Mouse (Mus musculus) lung, adult 10 weeks (tissue): ENCODE measurements around the gene Gatad2b. TPM values are rescaled to one million over a fixed set of nuclear protein-coding genes. Genes with fewer than 3 reads are reported as not detected.

ENCODE experiments used
- polyA plus RNA-seq: library from polyadenylated mRNA; stranded (reverse); fragments of 350-450 nt; fragmentation: Illumina TruSeq; extraction: RNeasy Lipid Tissue Mini Kit (QIAGEN cat#74804); gene quantifications from one replicate; pipeline ENCODE4 v1.2.3, GENCODE M21; 2014; ENCODE audit warnings: low read depth, low replicate concordance; ENCODE audit not compliant: insufficient read depth

The Gatad2b gene
- 7.2 TPM for polyA plus RNA-seq

DNA sequence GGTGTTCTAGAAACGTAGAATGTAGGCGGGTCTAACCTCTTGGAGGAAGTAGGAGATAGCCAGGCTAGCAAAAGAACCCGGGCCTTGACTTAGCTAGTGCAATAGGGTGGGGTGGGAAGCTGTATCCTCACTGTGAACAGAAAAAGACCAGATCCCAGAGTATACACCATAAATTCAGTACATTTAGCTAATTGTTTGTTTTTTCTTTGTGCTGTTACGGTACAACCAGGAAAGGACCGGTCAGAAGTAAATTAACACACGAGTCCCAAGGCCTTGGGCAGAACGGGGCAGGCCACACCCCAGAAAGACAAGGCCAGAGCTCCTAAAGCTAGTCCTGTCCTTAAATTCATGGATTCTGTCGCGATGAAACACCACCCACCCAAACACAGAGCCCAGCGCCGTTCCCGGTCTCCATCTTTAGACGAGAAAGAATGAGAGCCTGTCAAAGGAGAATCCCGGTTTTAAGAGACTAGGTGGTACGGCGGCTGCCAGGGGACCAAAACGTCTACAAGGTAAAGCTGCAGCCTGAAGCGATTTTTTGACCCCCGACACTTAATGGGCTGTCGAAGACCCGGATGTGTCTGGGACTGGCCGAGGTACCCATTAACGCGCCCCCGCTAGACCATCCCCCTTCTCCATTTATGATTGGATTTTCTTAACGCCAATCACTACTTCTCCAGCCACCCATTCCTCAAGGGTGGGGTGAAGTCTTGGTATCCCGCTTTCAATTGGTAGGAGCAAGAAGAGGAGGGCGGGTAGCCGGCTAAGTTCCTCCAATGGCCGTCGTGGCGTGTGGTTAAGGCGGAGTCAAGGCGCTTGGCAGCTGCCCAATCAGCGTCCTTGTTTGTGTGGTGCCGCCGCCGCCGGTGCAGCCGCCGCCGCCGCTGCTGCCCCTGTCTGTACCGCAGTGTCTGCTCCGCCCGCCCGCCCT lies at the start of gene Gatad2b:
Gene Gatad2b, plus strand, starts transcription at position 834 of the 931 bp plus-strand sequence.

DNA sequence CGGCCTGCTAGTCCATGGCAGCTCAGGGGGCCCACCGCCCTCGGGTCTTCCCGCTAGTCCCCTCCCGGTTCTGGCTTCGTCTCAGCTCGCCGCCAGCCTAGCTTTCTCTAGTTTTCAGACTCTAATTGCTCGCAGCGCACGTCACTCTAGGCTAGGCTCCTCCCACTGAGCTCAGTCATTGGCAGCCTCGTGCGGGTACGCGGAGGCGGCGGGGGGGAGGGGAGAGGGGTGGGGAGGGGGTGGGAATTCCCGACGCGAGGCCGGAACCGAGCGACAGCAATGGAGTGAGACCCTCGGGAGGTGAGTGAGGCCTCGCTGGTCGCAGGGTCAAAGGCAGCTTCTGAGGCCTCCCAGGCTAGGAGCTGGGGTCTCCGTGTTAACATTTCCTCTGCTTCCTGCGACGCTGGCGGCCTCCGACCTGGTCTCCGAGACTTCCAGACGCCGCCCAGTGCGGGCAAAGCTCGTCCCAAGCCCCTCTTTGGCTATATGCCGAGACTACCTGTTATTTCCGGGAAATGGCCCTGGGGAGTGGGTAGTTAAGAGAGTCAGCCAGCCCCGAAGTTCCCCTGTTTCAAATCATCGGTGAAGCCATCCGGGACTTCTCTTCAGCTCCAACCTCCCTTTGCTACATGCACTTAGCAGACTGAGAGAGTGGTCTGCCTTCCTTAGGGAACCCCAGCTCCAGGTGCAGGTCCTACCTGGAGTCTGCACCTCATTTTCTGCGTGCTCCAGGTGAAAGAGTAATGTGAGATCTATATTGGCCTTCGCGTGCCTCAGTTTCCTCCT lies 44.8 kb upstream of the Gatad2b start, which contains the start of gene Slc39a1:
Gene Slc39a1, plus strand, starts transcription at position 213 of the 786 bp plus-strand sequence.

DNA sequence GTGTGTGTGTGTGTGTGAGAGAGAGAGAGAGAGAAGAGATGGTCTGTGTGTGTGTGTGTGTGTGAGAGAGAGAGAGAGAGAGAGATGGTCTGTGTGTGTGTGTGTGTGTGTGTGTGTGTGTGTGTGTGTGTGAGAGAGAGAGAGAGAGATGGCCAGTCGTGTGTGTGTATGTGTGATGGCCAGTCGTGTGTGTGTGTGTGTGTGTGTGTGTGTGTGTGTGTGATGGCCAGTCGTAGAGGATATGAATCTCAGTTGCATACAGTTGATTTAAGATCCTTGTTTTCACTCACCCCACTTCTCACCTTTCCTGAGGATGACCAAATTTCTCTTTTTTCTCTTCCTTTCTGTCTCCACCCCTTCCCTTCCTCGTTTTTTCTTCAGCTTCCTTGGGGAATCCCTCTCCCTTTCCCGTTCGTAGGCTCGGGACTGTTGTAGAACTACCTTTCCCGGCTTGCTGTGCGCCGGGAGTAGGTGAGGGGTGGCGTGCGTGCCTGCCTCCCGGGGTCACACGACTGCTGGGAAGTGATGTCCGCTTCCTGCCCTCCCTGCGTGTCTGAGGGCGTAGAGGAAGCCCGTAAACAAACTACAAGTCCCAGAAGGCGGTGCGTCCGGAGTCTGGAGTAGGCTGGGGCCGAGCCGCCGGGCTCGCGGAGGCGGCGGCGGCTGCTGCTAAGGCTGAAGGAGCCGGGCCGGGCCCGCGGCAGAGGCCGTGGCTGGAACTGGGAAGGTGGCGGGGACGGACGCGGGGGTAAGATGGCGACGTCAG lies 39.1 kb upstream of the Gatad2b start, which contains the start of gene Crtc2:
Gene Crtc2, plus strand, starts transcription at position 511 of the 766 bp plus-strand sequence.

GRCm38 (mm10) chr3:90265034-90265931 lies 27.7 kb upstream of the Gatad2b start, which contains the start of gene Dennd4b:
Dennd4b (plus strand) TSS chr3:90265185.

GRCm38 (mm10) chr3:90389511-90390490 lies 96.8 kb downstream of the Gatad2b start, which contains the start of gene Slc27a3:
Slc27a3 (minus strand) TSS chr3:90389938.

Other genes starting within 250 kb of the Gatad2b start
- 91.0 TPM for gene 4933434E20Rik, start 241.5 kb upstream of the Gatad2b start, polyA plus RNA-seq
- 27.3 TPM for gene Ubap2l, start 240.6 kb upstream of the Gatad2b start, polyA plus RNA-seq
- gene Tpm3, start 220.5 kb upstream of the Gatad2b start, polyA plus RNA-seq = 250 TPM
- gene Nup210l, start 189.0 kb upstream of the Gatad2b start, polyA plus RNA-seq = 0.12 TPM
- gene Rps27, start 79.5 kb upstream of the Gatad2b start, polyA plus RNA-seq = 6,956 TPM
- 19.0 TPM for gene Rab13, start 79.5 kb upstream of the Gatad2b start, polyA plus RNA-seq
- 75.8 TPM for gene Jtb, start 61.6 kb upstream of the Gatad2b start, polyA plus RNA-seq
- gene Creb3l4, start 49.7 kb upstream of the Gatad2b start, polyA plus RNA-seq = 1.8 TPM
- 61.5 TPM for gene Slc39a1, start 45.0 kb upstream of the Gatad2b start, polyA plus RNA-seq
- 24.8 TPM for gene Crtc2, start 39.0 kb upstream of the Gatad2b start, polyA plus RNA-seq
- 5.8 TPM for gene Dennd4b, start 28.0 kb upstream of the Gatad2b start, polyA plus RNA-seq
- gene Slc27a3, start 96.8 kb downstream of the Gatad2b start, polyA plus RNA-seq = 10.0 TPM
- gene Ints3, start 140.4 kb downstream of the Gatad2b start, polyA plus RNA-seq = 13.3 TPM
- 45.6 TPM for gene Npr1, start 172.7 kb downstream of the Gatad2b start, polyA plus RNA-seq
- 48.9 TPM for gene Ilf2, start 182.9 kb downstream of the Gatad2b start, polyA plus RNA-seq
- gene Snapin, start 197.9 kb downstream of the Gatad2b start, polyA plus RNA-seq = 47.6 TPM
- 88.2 TPM for gene Chtop, start 216.3 kb downstream of the Gatad2b start, polyA plus RNA-seq
- 381 TPM for gene S100a1, start 221.2 kb downstream of the Gatad2b start, polyA plus RNA-seq
- gene S100a13, start 221.3 kb downstream of the Gatad2b start, polyA plus RNA-seq = 199 TPM
- 25.7 TPM for gene S100a14, start 233.7 kb downstream of the Gatad2b start, polyA plus RNA-seq
- gene S100a16, start 244.1 kb downstream of the Gatad2b start, polyA plus RNA-seq = 329 TPM